Mouse (Mus musculus) lung, postnatal 0 days (tissue): ENCODE measurements around the gene Gaa. TPM values are rescaled to one million over a fixed set of nuclear protein-coding genes. Genes with fewer than 3 reads are reported as not detected.
A peak's percentile ranks its signal among the peaks of the same experiment; 100 is the strongest.
"Not testable (repeated sequence)": the region's sequence is repeated elsewhere in the genome, so short reads cannot be mapped to it uniquely, and the experiment has no call there.

Source experiments
- ATAC-seq: fragments of 200-750 bp; cut with Nextera tagmentation; 2 replicates; pipeline ENCODE4 v1.8.0; 2017; ENCODE audit warnings: moderate library complexity
- DNase-seq: peaks from one replicate; pipeline ENCODE4 v3.0.0-alpha.2; 2016; ENCODE audit warnings: low spot score
- H3K27ac ChIP-seq: fragments of 300-500 bp; sonication (generic); 2 replicates; pipeline ENCODE4 v1.5.1; 2014; ENCODE audit warnings: antibody characterized with exemption, mild to moderate bottlenecking, low read length, mixed read lengths
- H3K27me3 ChIP-seq: fragments of 300-500 bp; sonication (generic); replicated peaks from 2 replicates; pipeline ENCODE4 v1.6.1; 2014; ENCODE audit warnings: low read length, mixed read lengths; ENCODE audit not compliant: insufficient read depth
- H3K36me3 ChIP-seq: fragments of 300-500 bp; sonication (generic); 2 replicates; pipeline ENCODE4 v1.6.1; 2014; ENCODE audit warnings: low read length, mixed read lengths; ENCODE audit not compliant: insufficient read depth
- H3K4me1 ChIP-seq: fragments of 300-500 bp; sonication (generic); 2 replicates; pipeline ENCODE4 v1.6.1; 2014; ENCODE audit warnings: antibody characterized with exemption, low read depth, low read length, mixed read lengths; ENCODE audit not compliant: insufficient read depth
- H3K4me2 ChIP-seq: fragments of 300-500 bp; sonication (generic); replicated peaks from 2 replicates; pipeline ENCODE4 v1.6.1; 2014; ENCODE audit warnings: low read depth, mild to moderate bottlenecking, low read length, moderate library complexity, mixed read lengths
- H3K4me3 ChIP-seq: fragments of 300-500 bp; sonication (generic); 2 replicates; pipeline ENCODE4 v1.5.1; 2014; ENCODE audit warnings: low read depth, low read length
- H3K9ac ChIP-seq: fragments of 300-500 bp; sonication (generic); replicated peaks from 2 replicates; pipeline ENCODE4 v1.6.1; 2014; ENCODE audit warnings: low read depth, mild to moderate bottlenecking
- H3K9me3 ChIP-seq: fragments of 300-500 bp; sonication (generic); 2 replicates; pipeline ENCODE4 v1.6.1; 2016; ENCODE audit warnings: low read length, mixed read lengths
- CTCF ChIP-seq: IDR thresholded peaks from 2 replicates; pipeline ENCODE4 v1.5.1; 2016; ENCODE audit warnings: antibody characterized with exemption, mild to moderate bottlenecking
- EP300 ChIP-seq: IDR thresholded peaks from 2 replicates; pipeline ENCODE4 v1.6.1; 2016; ENCODE audit warnings: antibody characterized with exemption, mild to moderate bottlenecking, control low read depth
- WGBS: fragments of 180-500 bp; shearing (Covaris S2); extraction: QIAGEN DNeasy Blood & Tissue Kit; methylation state at CpG from one replicate; pipeline ENCODE4 v1.1.7; 2014; 5-methylcytosine and 5-hydroxymethylcytosine counted together
- polyA plus RNA-seq: library from polyadenylated mRNA; unstranded; fragments of >200 nt; fragmentation: Nextera tagmentation; extraction: Ambion mirVana; gene quantifications from 2 replicates; pipeline ENCODE4 v1.2.1, GENCODE M21; 2015

Gene Gaa
- polyA plus RNA-seq, 1 experiment from 2014 or later = 45.1 TPM

- H3K4me1 ChIP-seq = no peaks in the 10 kb centered on the region
- H3K4me2 ChIP-seq = no peak overlapping the region
- no peaks in the 10 kb centered on the region for H3K27me3 ChIP-seq
- ATAC-seq (no peak), DNase-seq (no peak)
- no peak overlapping the region for H3K27ac ChIP-seq
- H3K9me3 ChIP-seq = no peaks in the 10 kb centered on the region
- TF ChIP-seq CTCF = no peak
- WGBS = 84% methylated on average over 8 of the region's 8 CpGs
- H3K4me3 ChIP-seq = no peak overlapping the region
- H3K36me3 ChIP-seq = no peaks in the 10 kb centered on the region
- no peak overlapping the region for H3K9ac ChIP-seq
Observed at GRCm38 (mm10) chr11:119259977-119260376, 7.7 kb upstream of the Gaa start.

DNA sequence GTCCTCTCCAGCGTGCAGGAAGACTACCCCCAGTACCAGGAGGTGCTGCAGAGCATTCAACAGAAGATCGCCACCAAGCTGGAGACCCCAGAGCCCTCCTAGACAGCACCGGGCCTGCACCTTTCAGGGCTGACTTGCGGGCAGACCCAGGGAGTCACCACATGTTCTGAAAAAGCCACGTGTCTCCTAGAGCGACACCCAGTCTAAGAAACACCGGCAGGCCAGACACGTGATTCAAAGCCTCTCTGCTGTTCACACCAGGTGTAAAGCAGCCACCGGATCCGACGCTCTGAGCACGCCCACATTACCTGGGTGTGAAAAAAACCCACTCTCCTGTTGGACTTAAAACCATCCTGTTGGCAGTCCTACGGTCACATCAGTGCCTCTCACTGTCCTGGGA, 3.3 kb upstream of the Gaa start:
- DNase-seq = no peak
- TF ChIP-seq EP300 (no peak), CTCF (no peak)
- H3K27ac ChIP-seq = no peak overlapping the region

DNA sequence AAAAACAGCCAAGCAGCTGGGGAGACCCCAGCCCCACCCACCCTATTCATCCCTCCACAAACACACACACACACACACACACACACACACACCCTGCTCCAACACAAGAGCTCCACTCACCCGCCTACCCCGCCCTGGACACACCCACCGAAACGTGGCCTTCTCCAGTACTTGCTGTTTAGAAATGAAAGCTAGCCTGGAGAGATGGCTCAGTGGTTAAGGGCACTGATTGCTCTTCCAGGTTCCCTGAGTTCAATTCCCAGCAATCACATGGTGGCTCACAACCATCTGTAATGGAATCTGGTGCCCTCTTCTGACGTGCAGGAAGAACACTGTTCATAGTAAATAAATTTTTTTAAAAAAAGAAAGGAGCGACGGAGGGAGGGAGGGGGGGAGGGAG, 1.9 kb upstream of the Gaa start:
- H3K27me3 ChIP-seq = no peaks in the 10 kb centered on the region
- H3K9ac ChIP-seq = no peak overlapping the region
- H3K4me3 ChIP-seq = no peak overlapping the region
- no peak for TF ChIP-seq EP300
- TF ChIP-seq CTCF = no peak
- H3K9me3 ChIP-seq = no peaks in the 10 kb centered on the region
- DNase-seq = no peak
- H3K4me2 ChIP-seq = no peak overlapping the region
- WGBS = 60% methylated on average over 7 of the region's 7 CpGs
- H3K27ac ChIP-seq = no peak overlapping the region
- peaks cover 5% of the 10 kb centered on the region; the same call in 1 of the 2 replicates for H3K4me1 ChIP-seq
- no peaks in the 10 kb centered on the region for H3K36me3 ChIP-seq
- ATAC-seq = no peak

More for the DNA sequence above, 3.3 kb upstream of the Gaa start:
- Histone ChIP-seq H3K4me3 (no peak overlapping the region), H3K27me3 (no peaks in the 10 kb centered on the region), H3K9me3 (no peaks in the 10 kb centered on the region), H3K4me1 (peaks cover 5% of the 10 kb centered on the region; the same call in 1 of the 2 replicates), H3K4me2 (no peak overlapping the region), H3K9ac (no peak overlapping the region), H3K36me3 (no peaks in the 10 kb centered on the region)
- WGBS = 86% methylated on average over 13 of the region's 13 CpGs
- no peak for ATAC-seq

- ATAC-seq (no peak; the same call in 1 of the 2 replicates), DNase-seq (no peak)
- no peaks in the 10 kb centered on the region for H3K36me3 ChIP-seq
- H3K4me1 ChIP-seq = peaks cover 5% of the 10 kb centered on the region; the same call in 1 of the 2 replicates
- H3K27ac ChIP-seq = 0 out of 2 replicates have a peak overlapping the region, but pooled peaks have one; percentile 47
- H3K9me3 ChIP-seq = no peaks in the 10 kb centered on the region
- peak overlapping the region; percentile 92; the same call in 1 of the 2 replicates for H3K4me2 ChIP-seq
- no peaks in the 10 kb centered on the region for H3K27me3 ChIP-seq
- TF ChIP-seq EP300 (no peak), CTCF (no peak)
- H3K4me3 ChIP-seq = no peak overlapping the region
- no peak overlapping the region for H3K9ac ChIP-seq
- 32% methylated on average over 6 of the region's 6 CpGs for WGBS
Observed at GRCm38 (mm10) chr11:119267241-119267674, 429 bp upstream of the Gaa start.

DNA sequence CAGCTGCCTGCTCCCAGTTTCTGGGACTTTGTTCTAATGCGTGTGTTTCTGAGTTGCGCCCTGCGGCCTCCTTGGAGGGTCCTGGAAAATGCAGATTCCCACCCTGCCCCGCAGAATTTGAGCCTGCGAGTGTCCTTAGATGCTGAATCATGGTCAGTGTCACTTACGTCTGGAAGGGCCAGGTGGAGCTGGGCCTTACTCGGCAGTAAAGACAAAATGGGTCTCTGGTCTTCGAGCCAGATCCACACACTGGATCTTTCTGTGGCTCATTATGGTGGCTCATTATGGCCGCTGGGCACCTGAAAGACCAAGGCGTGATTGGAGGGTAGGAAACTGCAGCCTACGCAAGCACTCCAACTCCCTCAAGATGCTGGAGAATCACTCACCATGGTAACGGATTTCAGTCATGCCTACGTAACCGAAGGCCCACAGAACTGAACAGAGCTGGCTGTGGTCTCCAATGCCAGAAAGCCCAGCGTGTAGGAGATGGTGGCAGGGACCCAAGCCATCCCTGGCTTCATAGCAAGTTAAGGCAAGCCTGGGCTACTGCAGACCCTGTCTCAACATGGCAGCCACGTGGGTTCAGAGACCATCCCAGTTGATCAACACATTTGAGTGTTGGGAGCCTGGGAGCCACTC, 989 bp downstream of the Gaa start:
- TF ChIP-seq EP300 (no peak), CTCF (no peak)
- Histone ChIP-seq H3K27ac (peak overlapping the region; percentile 60; the same call in 1 of the 2 replicates), H3K9ac (no peak overlapping the region), H3K36me3 (no peaks in the 10 kb centered on the region), H3K4me1 (peaks cover 5% of the 10 kb centered on the region; the same call in 1 of the 2 replicates), H3K9me3 (no peaks in the 10 kb centered on the region), H3K27me3 (no peaks in the 10 kb centered on the region), H3K4me3 (peak overlapping the region; percentile 58; the same call in 1 of the 2 replicates), H3K4me2 (peak overlapping the region; percentile 92)
- peak; percentile 58 for DNase-seq
- 64% methylated on average over 16 of the region's 16 CpGs for WGBS
- peak; percentile 31 for ATAC-seq

DNA sequence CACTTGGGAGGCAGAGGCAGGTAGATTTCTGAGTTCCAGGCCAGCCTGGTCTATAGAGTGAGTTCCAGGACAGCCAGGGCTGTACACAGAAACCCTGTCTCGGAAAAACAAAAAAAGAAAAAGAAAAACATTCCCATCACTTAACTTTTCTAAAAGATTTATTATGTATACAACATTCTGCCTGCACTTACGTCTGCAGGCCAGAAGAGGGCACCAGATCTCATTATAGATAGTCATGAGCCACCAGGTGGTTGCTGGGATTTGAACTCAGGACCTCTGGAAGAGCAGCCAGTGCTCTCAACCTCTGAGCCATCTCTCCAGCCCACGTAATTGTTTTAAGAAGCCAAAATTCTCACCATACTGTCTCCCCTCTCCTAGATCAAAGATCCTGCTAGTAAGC, 4.8 kb downstream of the Gaa start:
- not testable (repeated sequence) for H3K4me1 ChIP-seq, H3K27me3 ChIP-seq, H3K4me3 ChIP-seq, ATAC-seq, H3K27ac ChIP-seq, H3K36me3 ChIP-seq, H3K9me3 ChIP-seq, H3K9ac ChIP-seq, H3K4me2 ChIP-seq
- peak; percentile 65 for TF ChIP-seq CTCF
- peak; percentile 13 for DNase-seq
- 78% methylated on average over 3 of the region's 3 CpGs for WGBS
